ENCODE assay signal across 9 mouse cellular contexts in genomic region chr8:126391541-126391940, GRCm38 (mm10). TPM values are rescaled to one million over a fixed set of nuclear protein-coding genes. Genes with fewer than 3 reads are reported as not detected.
DNase-seq lines count a peak whose midpoint lies in the region; ATAC-seq and TF ChIP-seq lines count a peak whose summit lies in the region.
"Had no signal": no experiment of that assay in that cellular context is flagged by ENCODE, and none has a peak within 500 bp of the region (broad histone marks: within the 10 kb centered on the region; RNA-seq: fewer than 3 reads in every experiment).

No protein-coding gene starts in this region.

- H3K27ac ChIP-seq in midbrain, postnatal 0 days (ENCODE audit: low read depth, low read length): no peak overlapping the region
- H3K27ac ChIP-seq in midbrain, embryonic 13.5 days: no peak overlapping the region
- 0 out of 2 replicates have a peak overlapping the region, but pooled peaks have one; percentile 34 for H3K27ac ChIP-seq in cerebellum, adult 2 months (ENCODE audit: insufficient read depth, low read length)
- H3K27ac ChIP-seq: left cerebral cortex, adult 2 months had no signal

- no peak overlapping the region for H3K4me2 ChIP-seq in midbrain, postnatal 0 days (ENCODE audit: low read depth, low read length, poor library complexity, severe bottlenecking)
- no peak overlapping the region for H3K4me2 ChIP-seq in midbrain, embryonic 13.5 days (replicated peaks)

- H3K9ac ChIP-seq in midbrain, postnatal 0 days (replicated peaks; ENCODE audit: low read length, poor library complexity, severe bottlenecking): no peak overlapping the region
- no peak overlapping the region for H3K9ac ChIP-seq in midbrain, embryonic 13.5 days (replicated peaks)

- no peaks in the 10 kb centered on the region for H3K27me3 ChIP-seq in midbrain, postnatal 0 days (ENCODE audit: insufficient read depth, low read length)
- H3K27me3 ChIP-seq in midbrain, embryonic 13.5 days: no peaks in the 10 kb centered on the region
- H3K27me3 ChIP-seq in cerebellum, adult 2 months (ENCODE audit: control insufficient read depth, insufficient read depth, low read length): no peaks in the 10 kb centered on the region

- TF ChIP-seq POLR2A in cerebellum, adult 2 months (IDR thresholded peaks at IDR 0.05; ENCODE audit: borderline replicate concordance, insufficient read depth, low read length): no peak

- ATAC-seq in midbrain, postnatal 0 days (ENCODE audit: low FRiP score): no peak
- no peak for ATAC-seq in midbrain, embryonic 13.5 days

- H3K36me3 ChIP-seq in midbrain, postnatal 0 days (ENCODE audit: insufficient read depth, low read length): no peaks in the 10 kb centered on the region
- H3K36me3 ChIP-seq in midbrain, embryonic 13.5 days: no peaks in the 10 kb centered on the region

- H3K4me1 ChIP-seq in midbrain, postnatal 0 days (ENCODE audit: insufficient read depth, low read length): 0 out of 2 replicates have a peak, but pooled peaks cover 4% of the 10 kb centered on the region
- H3K4me1 ChIP-seq in midbrain, embryonic 13.5 days (replicated peaks): peaks cover 9% of the 10 kb centered on the region
- peaks cover 19% of the 10 kb centered on the region for H3K4me1 ChIP-seq in cerebellum, adult 2 months (ENCODE audit: control insufficient read depth, insufficient read depth, low read length)

- H3K9me3 ChIP-seq in midbrain, postnatal 0 days (ENCODE audit: low read length): no peaks in the 10 kb centered on the region
- no peaks in the 10 kb centered on the region for H3K9me3 ChIP-seq in midbrain, embryonic 13.5 days

- no peak for TF ChIP-seq CTCF in midbrain, postnatal 0 days (IDR thresholded peaks at IDR 0.05)
- no peak for TF ChIP-seq CTCF in cerebellum, adult 2 months (IDR thresholded peaks at IDR 0.05; ENCODE audit: borderline replicate concordance, insufficient read depth, low read depth, low read length)

- 57% methylated on average over 2 of the region's 2 CpGs for WGBS in midbrain, postnatal 0 days
- 82% methylated on average over 2 of the region's 2 CpGs for WGBS in midbrain, embryonic 13.5 days
- 10% methylated on average over 2 of the region's 2 CpGs for WGBS in cerebellum, adult 2 months

- peak; percentile 61 for DNase-seq in midbrain, postnatal 0 days (ENCODE audit: low spot score)
- peak; percentile 71 to 86 for DNase-seq in cerebellum, adult 2 months
- peak; percentile 73 for DNase-seq in kidney, adult 9 months
- DNase-seq in lung, postnatal 14 days: peak; percentile 10
- no peak for DNase-seq in adrenal gland, adult 2 months
- DNase-seq in gastrocnemius, postnatal 10 days: no peak
- DNase-seq in gastrocnemius, adult 8-10 months (ENCODE audit: low spot score in 2 of 2): no peak

- no peak overlapping the region for H3K4me3 ChIP-seq in midbrain, postnatal 0 days (ENCODE audit: low read depth, low read length)
- H3K4me3 ChIP-seq in midbrain, embryonic 13.5 days (replicated peaks): no peak overlapping the region
- H3K4me3 ChIP-seq in cerebellum, adult 2 months (replicated peaks; ENCODE audit: insufficient read depth, low read depth, low read length): no peak overlapping the region
- H3K4me3 ChIP-seq: left cerebral cortex, adult 2 months had no signal

RNA-seq across cellular contexts. Expression of gene Coa6, which starts 30.8 kb away (rescaled TPM):
- 11.2 and 22.8 TPM in 2 replicates for total RNA-seq in midbrain, postnatal 0 days (2014; rRNA removed)
- 44.9 and 45.1 TPM in 2 replicates for polyA plus RNA-seq in midbrain, postnatal 0 days (2015; fragmentation: Nextera tagmentation; extraction: Ambion mirVana)
- 42.8 and 43.4 TPM in 2 replicates for polyA plus RNA-seq in midbrain, embryonic 13.5 days (2015; fragmentation: Nextera tagmentation; extraction: Ambion mirVana)
- 45.2 and 51.1 TPM in 2 replicates for polyA plus RNA-seq in cerebellum, adult 2 months (2012; rRNA removed)
- 10 to 100 TPM; 25.5 to 37.6 TPM for total RNA-seq in adrenal gland, adult 2 months (2021)
- polyA plus RNA-seq in adrenal gland, adult 2 months (2012; rRNA removed): 62.6 and 75.9 TPM in 2 replicates
- 10 to 100 TPM; 15.4 to 17.5 TPM for total RNA-seq in gastrocnemius, postnatal 10 days (2021)
- 10 to 100 TPM; 21.9 to 25.0 (median 23.5) TPM for total RNA-seq in gastrocnemius, adult 8-10 months (2022)

Comparison
In these comparisons a context has a peak if more than half of its experiments do, and no peak if none do; other contexts are left out.
1. DNase-seq: peak in midbrain, postnatal 0 days (single experiment), cerebellum, adult 2 months (2 of 2), kidney, adult 9 months (single experiment) and lung, postnatal 14 days (single experiment); none in adrenal gland, adult 2 months (single experiment), gastrocnemius, postnatal 10 days (single experiment) and gastrocnemius, adult 8-10 months (0 of 2).